Mouse (Mus musculus) hindbrain, embryonic 15.5 days (tissue): ENCODE data around the gene Ralb. TPM values are rescaled to one million over a fixed set of nuclear protein-coding genes. Genes with fewer than 3 reads are reported as not detected.

Experiments used
- ATAC-seq: fragments of 200-750 bp; cut with Nextera tagmentation; 2 replicates; pipeline ENCODE4 v1.8.0; 2017; ENCODE audit warnings: low read depth, moderate number of reproducible peaks, moderate TSS enrichment; ENCODE audit not compliant: low FRiP score
- H3K27ac ChIP-seq: fragments of 300-500 bp; sonication (generic); replicated peaks from 2 replicates; pipeline ENCODE4 v1.5.1; 2015; ENCODE audit warnings: mild to moderate bottlenecking, inconsistent platforms
- H3K27me3 ChIP-seq: fragments of 300-500 bp; sonication (generic); 2 replicates; pipeline ENCODE4 v1.6.1; 2015; ENCODE audit warnings: control low read depth, inconsistent platforms
- H3K36me3 ChIP-seq: fragments of 300-500 bp; sonication (generic); 2 replicates; pipeline ENCODE4 v1.6.1; 2015; ENCODE audit warnings: control low read depth, inconsistent platforms
- H3K4me1 ChIP-seq: fragments of 300-500 bp; sonication (generic); replicated peaks from 2 replicates; pipeline ENCODE4 v1.6.1; 2015; ENCODE audit warnings: control low read depth, inconsistent platforms
- H3K4me2 ChIP-seq: fragments of 300-500 bp; sonication (generic); 2 replicates; pipeline ENCODE4 v1.6.1; 2015; ENCODE audit warnings: moderate library complexity, mild to moderate bottlenecking, inconsistent platforms
- H3K4me3 ChIP-seq: fragments of 300-500 bp; sonication (generic); 2 replicates; pipeline ENCODE4 v1.5.1; 2015; ENCODE audit warnings: mild to moderate bottlenecking, inconsistent platforms
- H3K9ac ChIP-seq: fragments of 300-500 bp; sonication (generic); 2 replicates; pipeline ENCODE4 v1.6.1; 2015; ENCODE audit warnings: inconsistent platforms
- H3K9me3 ChIP-seq: fragments of 300-500 bp; sonication (generic); 2 replicates; pipeline ENCODE4 v1.6.1; 2016; ENCODE audit warnings: control low read depth, inconsistent platforms
- WGBS: fragments of 180-500 bp; shearing (Covaris S2); methylation state at CpG from one replicate; pipeline ENCODE4 v1.1.7; 2015; 5-methylcytosine and 5-hydroxymethylcytosine counted together
- polyA plus RNA-seq: library from polyadenylated mRNA; unstranded; fragments of >200 nt; fragmentation: Nextera tagmentation; extraction: Ambion mirVana; gene quantifications from 2 replicates; pipeline ENCODE4 v1.2.1, GENCODE M21; 2015

Gene Ralb
- polyA plus RNA-seq, 1 experiment from 2014 or later: 63.1 TPM

- 36% methylated on average over 6 of the region's 6 CpGs for WGBS
Observed at GRCm38 (mm10) chr1:119424141-119424860, 80.3 kb downstream of the Ralb start.

GRCm38 (mm10) chr1:119423510-119423909 is 81.1 kb downstream of the Ralb start:
- peak; percentile 23; the same call in 1 of the 2 replicates for ATAC-seq
- WGBS: 7% methylated on average over 14 of the region's 14 CpGs
- H3K36me3 ChIP-seq: no peaks in the 10 kb centered on the region
- H3K4me2 ChIP-seq: peak overlapping the region; percentile 85; the same call in 1 of the 2 replicates
- H3K4me3 ChIP-seq: no peak overlapping the region
- peaks cover 39% of the 10 kb centered on the region for H3K27me3 ChIP-seq
- H3K9ac ChIP-seq: no peak overlapping the region
- peaks cover 45% of the 10 kb centered on the region for H3K4me1 ChIP-seq
- H3K27ac ChIP-seq: no peak overlapping the region
- no peaks in the 10 kb centered on the region for H3K9me3 ChIP-seq

More at GRCm38 (mm10) chr1:119424141-119424860, 80.3 kb downstream of the Ralb start:
- peaks cover 31% of the 10 kb centered on the region for H3K27me3 ChIP-seq
- H3K4me1 ChIP-seq: peaks cover 38% of the 10 kb centered on the region
- no peak overlapping the region for H3K4me3 ChIP-seq
- H3K9me3 ChIP-seq: no peaks in the 10 kb centered on the region
- no peak overlapping the region for H3K9ac ChIP-seq
- no peak overlapping the region for H3K4me2 ChIP-seq
- no peak overlapping the region for H3K27ac ChIP-seq
- H3K36me3 ChIP-seq: no peaks in the 10 kb centered on the region
- no peak for ATAC-seq

- Histone ChIP-seq H3K4me2 (peak overlapping the region; percentile 85), H3K4me3 (peak overlapping the region; percentile 51), H3K27me3 (peaks cover 49% of the 10 kb centered on the region), H3K4me1 (peaks cover 55% of the 10 kb centered on the region), H3K9ac (peak overlapping the region; percentile 51), H3K27ac (peak overlapping the region; percentile 70; the same call in 1 of the 2 replicates), H3K9me3 (no peaks in the 10 kb centered on the region), H3K36me3 (no peaks in the 10 kb centered on the region)
- WGBS: under 1% methylated on average over 32 of the region's 32 CpGs
- ATAC-seq: no peak; the same call in 1 of the 2 replicates
Observed at GRCm38 (mm10) chr1:119422460-119423015, 82.1 kb downstream of the Ralb start.

- Histone ChIP-seq H3K4me2 (peak within 1 kb of the TSS; percentile 85), H3K27ac (peak within 1 kb of the TSS; percentile 70), H3K27me3 (peaks cover 56% of the 10 kb centered on the region), H3K9me3 (no peaks in the 10 kb centered on the region), H3K9ac (peak within 1 kb of the TSS; percentile 51), H3K36me3 (no peaks in the 10 kb centered on the region), H3K4me3 (peak within 1 kb of the TSS; percentile 51), H3K4me1 (peaks cover 61% of the 10 kb centered on the region)
- under 1% methylated on average over 63 of the region's 92 CpGs for WGBS
- ATAC-seq: peak; percentile 29
Observed at GRCm38 (mm10) chr1:119421576-119422421, 82.8 kb downstream of the Ralb start, which contains the start of gene Inhbb. Gene Inhbb, minus strand, starts transcription at chr1:119422248.

GRCm38 (mm10) chr1:119420984-119421575 is 83.5 kb downstream of the Ralb start:
- H3K4me1 ChIP-seq: peaks cover 66% of the 10 kb centered on the region
- H3K36me3 ChIP-seq: no peaks in the 10 kb centered on the region
- H3K9me3 ChIP-seq: no peaks in the 10 kb centered on the region
- H3K27ac ChIP-seq: peak overlapping the region; percentile 70
- WGBS: 1% methylated on average over 23 of the region's 78 CpGs
- peak; percentile 35; the same call in 1 of the 2 replicates for ATAC-seq
- H3K4me2 ChIP-seq: peak overlapping the region; percentile 85
- peak overlapping the region; percentile 51 for H3K9ac ChIP-seq
- peak overlapping the region; percentile 51 for H3K4me3 ChIP-seq
- H3K27me3 ChIP-seq: peaks cover 62% of the 10 kb centered on the region

Other genes with a start within 250 kb of the Ralb start
- gene Inhbb, start 82.5 kb downstream of the Ralb start, polyA plus RNA-seq: 2.2 and 3.0 TPM in 2 replicates
- gene Tmem185b, start 21.4 kb upstream of the Ralb start, polyA plus RNA-seq: 17.3 and 19.1 TPM in 2 replicates
- gene Epb41l5, start 144.2 kb upstream of the Ralb start, polyA plus RNA-seq: 17.6 and 20.6 TPM in 2 replicates